Mouse (Mus musculus) intestine, embryonic 14.5 days (tissue): ENCODE data around the gene Dusp16. TPM values are rescaled to one million over a fixed set of nuclear protein-coding genes. Genes with fewer than 3 reads are reported as not detected.

Experiments
- ATAC-seq: fragments of 200-750 bp; cut with Nextera tagmentation; replicated peaks from 2 replicates; pipeline ENCODE4 v1.8.0; 2017; ENCODE audit warnings: low read depth, moderate number of reproducible peaks, moderate TSS enrichment, moderate library complexity; ENCODE audit not compliant: low FRiP score, low TSS enrichment
- DNase-seq: peaks from one replicate; pipeline ENCODE4 v3.0.0-alpha.2; 2018; ENCODE audit warnings: low spot score
- H3K27ac ChIP-seq: fragments of 300-500 bp; sonication (generic); 2 replicates; pipeline ENCODE4 v1.5.1; 2014; ENCODE audit warnings: low read depth, mild to moderate bottlenecking, control low read depth
- H3K27me3 ChIP-seq: fragments of 300-500 bp; sonication (generic); replicated peaks from 2 replicates; pipeline ENCODE4 v1.6.1; 2014; ENCODE audit warnings: low read length, control low read depth; ENCODE audit not compliant: control insufficient read depth, insufficient read depth
- H3K36me3 ChIP-seq: fragments of 300-500 bp; sonication (generic); 2 replicates; pipeline ENCODE4 v1.6.1; 2014; ENCODE audit warnings: low read length, control low read depth; ENCODE audit not compliant: control insufficient read depth, insufficient read depth
- H3K4me1 ChIP-seq: fragments of 300-500 bp; sonication (generic); replicated peaks from 2 replicates; pipeline ENCODE4 v1.6.1; 2014; ENCODE audit warnings: low read length, control low read depth, mixed read lengths; ENCODE audit not compliant: control insufficient read depth, insufficient read depth
- H3K4me2 ChIP-seq: fragments of 300-500 bp; sonication (generic); 2 replicates; pipeline ENCODE4 v1.6.1; 2014; ENCODE audit warnings: low read length
- H3K4me3 ChIP-seq: fragments of 300-500 bp; sonication (generic); 2 replicates; pipeline ENCODE4 v1.5.1; 2014; ENCODE audit warnings: low read depth, low read length, control low read depth, mixed read lengths
- H3K9ac ChIP-seq: fragments of 300-500 bp; sonication (generic); 2 replicates; pipeline ENCODE4 v1.6.1; 2014; ENCODE audit warnings: mild to moderate bottlenecking, low read length
- H3K9me3 ChIP-seq: fragments of 300-500 bp; sonication (generic); 2 replicates; pipeline ENCODE4 v1.6.1; 2016; ENCODE audit warnings: low read length, control low read depth; ENCODE audit not compliant: control insufficient read depth
- WGBS: fragments of 180-500 bp; shearing (Covaris S2); extraction: QIAGEN DNeasy Blood & Tissue Kit; methylation state at CpG from one replicate; pipeline ENCODE4 v1.1.7; 2014; 5-methylcytosine and 5-hydroxymethylcytosine counted together
- polyA plus RNA-seq: library from polyadenylated mRNA; unstranded; fragments of >200 nt; fragmentation: Nextera tagmentation; extraction: Ambion mirVana; gene quantifications from 2 replicates; pipeline ENCODE4 v1.2.1, GENCODE M21; 2014

The Dusp16 gene
- 20.0 and 23.4 TPM in 2 replicates for polyA plus RNA-seq

GRCm38 (mm10) chr6:134792141-134793045 lies at the start of gene Dusp16:
Dusp16 (minus strand) TSS chr6:134792625.
- under 1% methylated on average over 81 of the region's 108 CpGs for WGBS
- peaks cover 14% of the 10 kb centered on the region for H3K4me1 ChIP-seq
- peak; percentile 86 for ATAC-seq

GRCm38 (mm10) chr6:134840346-134840745 lies 47.9 kb upstream of the Dusp16 start:
- DNase-seq: no peak
- H3K27ac ChIP-seq: no peak overlapping the region
- H3K9ac ChIP-seq: no peak overlapping the region
- H3K4me3 ChIP-seq: no peak overlapping the region
- H3K27me3 ChIP-seq: no peaks in the 10 kb centered on the region
- no peaks in the 10 kb centered on the region for H3K9me3 ChIP-seq
- 75% methylated on average over 2 of the region's 2 CpGs for WGBS
- H3K4me2 ChIP-seq: no peak overlapping the region
- H3K36me3 ChIP-seq: no peaks in the 10 kb centered on the region
- no peaks in the 10 kb centered on the region for H3K4me1 ChIP-seq
- ATAC-seq: no peak

More at GRCm38 (mm10) chr6:134792141-134793045, at the start of gene Dusp16:
- H3K4me3 ChIP-seq: peak within 1 kb of the TSS; percentile 84
- peak within 1 kb of the TSS; percentile 99 for H3K9ac ChIP-seq
- no peaks in the 10 kb centered on the region for H3K9me3 ChIP-seq
- H3K4me2 ChIP-seq: peak within 1 kb of the TSS; percentile 74
- peak; percentile 88 for DNase-seq
- peak within 1 kb of the TSS; percentile 98 for H3K27ac ChIP-seq
- no peaks in the 10 kb centered on the region for H3K27me3 ChIP-seq
- no peaks in the 10 kb centered on the region for H3K36me3 ChIP-seq

- Histone ChIP-seq H3K27me3 (no peaks in the 10 kb centered on the region), H3K4me2 (no peak overlapping the region), H3K9ac (no peak overlapping the region), H3K27ac (no peak overlapping the region), H3K4me3 (no peak overlapping the region), H3K36me3 (no peaks in the 10 kb centered on the region), H3K4me1 (no peaks in the 10 kb centered on the region), H3K9me3 (no peaks in the 10 kb centered on the region)
- DNase-seq (no peak), ATAC-seq (no peak)
- 91% methylated on average over 4 of the region's 4 CpGs for WGBS
Measured at GRCm38 (mm10) chr6:134838111-134838510, 45.7 kb upstream of the Dusp16 start.

GRCm38 (mm10) chr6:134834585-134835251 lies 42.3 kb upstream of the Dusp16 start:
- no peaks in the 10 kb centered on the region for H3K4me1 ChIP-seq
- no peaks in the 10 kb centered on the region for H3K27me3 ChIP-seq
- ATAC-seq (no peak), DNase-seq (no peak)
- H3K4me3 ChIP-seq: no peak overlapping the region
- H3K9ac ChIP-seq: no peak overlapping the region
- WGBS: 78% methylated on average over 9 of the region's 9 CpGs
- no peaks in the 10 kb centered on the region for H3K36me3 ChIP-seq
- H3K27ac ChIP-seq: no peak overlapping the region
- no peak overlapping the region for H3K4me2 ChIP-seq
- H3K9me3 ChIP-seq: no peaks in the 10 kb centered on the region

GRCm38 (mm10) chr6:134830776-134831175 lies 38.4 kb upstream of the Dusp16 start:
- WGBS: 3% methylated on average over 10 of the region's 10 CpGs
- DNase-seq: no peak
- H3K27me3 ChIP-seq: no peaks in the 10 kb centered on the region
- no peak for ATAC-seq
- H3K9ac ChIP-seq: peak overlapping the region; percentile 65
- no peaks in the 10 kb centered on the region for H3K36me3 ChIP-seq
- peak overlapping the region; percentile 78 for H3K4me2 ChIP-seq
- H3K4me1 ChIP-seq: peaks cover 8% of the 10 kb centered on the region; the same call in 1 of the 2 replicates
- peak overlapping the region; percentile 80 for H3K4me3 ChIP-seq
- peak overlapping the region; percentile 85 for H3K27ac ChIP-seq
- H3K9me3 ChIP-seq: no peaks in the 10 kb centered on the region

GRCm38 (mm10) chr6:134829786-134830700 lies 37.6 kb upstream of the Dusp16 start, which contains the start of gene Crebl2:
Crebl2 (plus strand) TSS chr6:134830154.
- H3K4me3 ChIP-seq: peak within 1 kb of the TSS; percentile 80
- H3K9me3 ChIP-seq: no peaks in the 10 kb centered on the region
- H3K36me3 ChIP-seq: no peaks in the 10 kb centered on the region
- peak within 1 kb of the TSS; percentile 78 for H3K4me2 ChIP-seq
- peak; percentile 99 for DNase-seq
- peak within 1 kb of the TSS; percentile 75 for H3K9ac ChIP-seq
- peaks cover 8% of the 10 kb centered on the region; the same call in 1 of the 2 replicates for H3K4me1 ChIP-seq
- H3K27ac ChIP-seq: peak within 1 kb of the TSS; percentile 89
- H3K27me3 ChIP-seq: no peaks in the 10 kb centered on the region
- ATAC-seq: peak; percentile 96
- WGBS: under 1% methylated on average over 53 of the region's 58 CpGs

- ATAC-seq: no peak
- no peak overlapping the region for H3K4me3 ChIP-seq
- no peaks in the 10 kb centered on the region for H3K27me3 ChIP-seq
- WGBS: 66% methylated on average over 10 of the region's 10 CpGs
- H3K36me3 ChIP-seq: no peaks in the 10 kb centered on the region
- no peak overlapping the region for H3K9ac ChIP-seq
- no peak overlapping the region for H3K4me2 ChIP-seq
- H3K9me3 ChIP-seq: no peaks in the 10 kb centered on the region
- H3K4me1 ChIP-seq: no peaks in the 10 kb centered on the region
- H3K27ac ChIP-seq: no peak overlapping the region
- DNase-seq: no peak
Measured at GRCm38 (mm10) chr6:134822844-134823243, 30.4 kb upstream of the Dusp16 start.

- Histone ChIP-seq H3K9ac (no peak overlapping the region), H3K36me3 (no peaks in the 10 kb centered on the region), H3K27me3 (no peaks in the 10 kb centered on the region), H3K4me1 (no peaks in the 10 kb centered on the region), H3K27ac (no peak overlapping the region), H3K4me3 (no peak overlapping the region), H3K9me3 (no peaks in the 10 kb centered on the region), H3K4me2 (no peak overlapping the region)
- DNase-seq (no peak), ATAC-seq (no peak)
- WGBS: 43% methylated on average over 6 of the region's 6 CpGs
Measured at GRCm38 (mm10) chr6:134820411-134820810, 28.0 kb upstream of the Dusp16 start.
